Mouse (Mus musculus) heart, adult 2 months (tissue): ENCODE results near the gene Cldn3. TPM values are rescaled to one million over a fixed set of nuclear protein-coding genes. Genes with fewer than 3 reads are reported as not detected.

Experiments used
- DNase-seq, 2 experiments: peaks; one replicate each; pipeline ENCODE4 v3.0.0; 2021
- H3K27ac ChIP-seq: fragments of 200-600 bp; 2 replicates; pipeline ENCODE4 v1.8.1; 2022
- H3K27me3 ChIP-seq: fragments of 200-500 bp; 2 replicates; pipeline ENCODE4 v1.6.1; 2012; ENCODE audit warnings: mild to moderate bottlenecking, low read length, inconsistent platforms, mixed read lengths; ENCODE audit not compliant: control insufficient read depth, insufficient read depth
- H3K36me3 ChIP-seq: fragments of 200-500 bp; 2 replicates; pipeline ENCODE4 v1.6.1; 2012; ENCODE audit warnings: low read length, inconsistent platforms; ENCODE audit not compliant: control insufficient read depth, insufficient read depth
- H3K4me1 ChIP-seq: fragments of 200-500 bp; 2 replicates; pipeline ENCODE4 v1.6.1; 2011; ENCODE audit warnings: low read length; ENCODE audit not compliant: control insufficient read depth, insufficient read depth
- H3K4me3 ChIP-seq: fragments of 200-600 bp; 2 replicates; pipeline ENCODE4 v1.8.1; 2022
- H3K79me2 ChIP-seq: fragments of 200-500 bp; replicated peaks from 2 replicates; pipeline ENCODE4 v1.6.1; 2012; ENCODE audit warnings: mild to moderate bottlenecking, inconsistent platforms, low read length, moderate library complexity, mixed read lengths; ENCODE audit not compliant: control insufficient read depth, insufficient read depth
- H3K9ac ChIP-seq: fragments of 200-500 bp; 2 replicates; pipeline ENCODE4 v1.6.1; 2012; ENCODE audit warnings: low read depth, mild to moderate bottlenecking, control low read depth, inconsistent platforms, low read length, mixed read lengths
- CTCF ChIP-seq: fragments of 200-600 bp; IDR thresholded peaks from 2 replicates; pipeline ENCODE4 v1.8.1; 2022; ENCODE audit warnings: antibody characterized with exemption, mild to moderate bottlenecking, moderate library complexity
- EP300 ChIP-seq: fragments of 200-500 bp; IDR thresholded peaks from 2 replicates; pipeline ENCODE4 v1.6.1; 2011; ENCODE audit warnings: low read depth, low read length, control low read depth; ENCODE audit not compliant: insufficient read depth
- POLR2A ChIP-seq: fragments of 200-500 bp; IDR thresholded peaks from 2 replicates; pipeline ENCODE4 v1.6.1; 2011; ENCODE audit warnings: mild to moderate bottlenecking, low read depth, low read length, control low read depth; ENCODE audit not compliant: insufficient read depth
- WGBS: fragments of 180-500 bp; shearing (Covaris S2); methylation state at CpG from one replicate; pipeline ENCODE4 v1.1.7; 2018; 5-methylcytosine and 5-hydroxymethylcytosine counted together
- intact Hi-C: fragments of 180-260 bp; cut with DNase I; formaldehyde crosslinking; loops from one replicate; pipeline ENCODE4 v1.15.1; 2025
- polyA plus RNA-seq: library from polyadenylated mRNA; depleted of rRNA; stranded (reverse); fragments of >200 nt; gene quantifications from 2 replicates; pipeline ENCODE4 v1.2.3, GENCODE M21; 2012
- total RNA-seq, 2 experiments: library from RNA; stranded (reverse); gene quantifications; 2 replicates each; pipeline ENCODE4 v1.2.3; 2021

The Cldn3 gene
- total and polyA plus RNA-seq, 3 experiments: 0.26 to 6.8 TPM; not detected in 1

- Histone ChIP-seq H3K79me2 (no peaks in the 10 kb centered on the region), H3K27me3 (no peaks in the 10 kb centered on the region), H3K4me1 (no peaks in the 10 kb centered on the region), H3K4me3 (no peak overlapping the region), H3K36me3 (no peaks in the 10 kb centered on the region), H3K9ac (no peak overlapping the region), H3K27ac (no peak overlapping the region)
- intact Hi-C loops: no loop called here
- WGBS: 63% methylated on average over 6 of the region's 6 CpGs
- no peak for DNase-seq
- TF ChIP-seq EP300: no peak
- TF ChIP-seq CTCF: no peak
- no peak for TF ChIP-seq POLR2A
Measured at GRCm38 (mm10) chr5:134998359-134998758, 12.3 kb downstream of the Cldn3 start.

GRCm38 (mm10) chr5:134999797-135000196 is 13.8 kb downstream of the Cldn3 start:
- no peaks in the 10 kb centered on the region for H3K27me3 ChIP-seq
- no peaks in the 10 kb centered on the region for H3K36me3 ChIP-seq
- 96% methylated on average over 4 of the region's 4 CpGs for WGBS
- intact Hi-C loops: no loop called here
- no peak overlapping the region for H3K4me3 ChIP-seq
- no peaks in the 10 kb centered on the region for H3K79me2 ChIP-seq
- H3K27ac ChIP-seq: no peak overlapping the region
- H3K9ac ChIP-seq: no peak overlapping the region
- DNase-seq: no peak
- H3K4me1 ChIP-seq: no peaks in the 10 kb centered on the region
- TF ChIP-seq CTCF (no peak), POLR2A (no peak), EP300 (no peak)

GRCm38 (mm10) chr5:135000751-135001150 is 14.7 kb downstream of the Cldn3 start:
- intact Hi-C loops: no loop called here
- no peaks in the 10 kb centered on the region for H3K79me2 ChIP-seq
- no peaks in the 10 kb centered on the region for H3K4me1 ChIP-seq
- H3K27me3 ChIP-seq: no peaks in the 10 kb centered on the region
- no peaks in the 10 kb centered on the region for H3K36me3 ChIP-seq
- H3K4me3 ChIP-seq: no peak overlapping the region
- TF ChIP-seq CTCF: no peak
- no peak for TF ChIP-seq POLR2A
- TF ChIP-seq EP300: no peak
- WGBS: 76% methylated on average over 16 of the region's 16 CpGs
- no peak overlapping the region for H3K27ac ChIP-seq
- no peak overlapping the region for H3K9ac ChIP-seq
- no peak for DNase-seq

GRCm38 (mm10) chr5:135001309-135001708 is 15.3 kb downstream of the Cldn3 start:
- Histone ChIP-seq H3K4me1 (no peaks in the 10 kb centered on the region), H3K4me3 (no peak overlapping the region), H3K27ac (no peak overlapping the region), H3K27me3 (no peaks in the 10 kb centered on the region), H3K36me3 (no peaks in the 10 kb centered on the region), H3K79me2 (no peaks in the 10 kb centered on the region), H3K9ac (no peak overlapping the region)
- TF ChIP-seq POLR2A (no peak), CTCF (0 out of 2 replicates have a peak, but pooled peaks have one; percentile 9)
- DNase-seq: no peak
- intact Hi-C loops: no loop called here
- WGBS: 4% methylated on average over 14 of the region's 14 CpGs

- no peak for TF ChIP-seq POLR2A
- no peak for TF ChIP-seq CTCF
- TF ChIP-seq EP300: no peak
- Histone ChIP-seq H3K27me3 (no peaks in the 10 kb centered on the region), H3K4me3 (no peak overlapping the region), H3K27ac (no peak overlapping the region), H3K4me1 (no peaks in the 10 kb centered on the region), H3K36me3 (no peaks in the 10 kb centered on the region), H3K79me2 (no peaks in the 10 kb centered on the region), H3K9ac (no peak overlapping the region)
- no peak for DNase-seq
- 67% methylated on average over 5 of the region's 5 CpGs for WGBS
- intact Hi-C loops: no loop called here
Measured at GRCm38 (mm10) chr5:135002151-135002550, 16.1 kb downstream of the Cldn3 start.

- peak overlapping the region; percentile 83 for H3K9ac ChIP-seq
- 37% methylated on average over 16 of the region's 16 CpGs for WGBS
- intact Hi-C loops: no loop called here
- peak; percentile 25 for TF ChIP-seq CTCF
- TF ChIP-seq EP300: no peak
- no peaks in the 10 kb centered on the region for H3K79me2 ChIP-seq
- H3K4me3 ChIP-seq: peak overlapping the region; percentile 66
- peak overlapping the region; percentile 100 for H3K27ac ChIP-seq
- H3K4me1 ChIP-seq: peaks cover 4% of the 10 kb centered on the region
- DNase-seq: no peak
- H3K27me3 ChIP-seq: no peaks in the 10 kb centered on the region
- no peaks in the 10 kb centered on the region for H3K36me3 ChIP-seq
Measured at GRCm38 (mm10) chr5:135007802-135008571, 22.0 kb downstream of the Cldn3 start.
